Mouse (Mus musculus) midbrain, embryonic 13.5 days (tissue): ENCODE measurements at regions not wholly inside any gene's neighbourhood (a gene's known extent, or its start where the extent isn't known, plus 50 kb on each side); places are given as distances from the start of the nearest gene placed in this dataset.

ENCODE experiments used
- ATAC-seq: fragments of 200-750 bp; cut with Nextera tagmentation; 2 replicates; pipeline ENCODE4 v1.8.0; 2017; ENCODE audit warnings: mild to moderate bottlenecking, moderate TSS enrichment, moderate library complexity
- H3K27ac ChIP-seq: fragments of 300-500 bp; sonication (generic); 2 replicates; pipeline ENCODE4 v1.5.1; 2015; ENCODE audit warnings: inconsistent platforms, mild to moderate bottlenecking, moderate library complexity
- H3K27me3 ChIP-seq: fragments of 300-500 bp; sonication (generic); 2 replicates; pipeline ENCODE4 v1.6.1; 2015; ENCODE audit warnings: mild to moderate bottlenecking, inconsistent platforms
- H3K36me3 ChIP-seq: fragments of 300-500 bp; sonication (generic); 2 replicates; pipeline ENCODE4 v1.6.1; 2015; ENCODE audit warnings: mild to moderate bottlenecking, inconsistent platforms
- H3K4me1 ChIP-seq: fragments of 300-500 bp; sonication (generic); replicated peaks from 2 replicates; pipeline ENCODE4 v1.6.1; 2015; ENCODE audit warnings: inconsistent platforms
- H3K4me2 ChIP-seq: fragments of 300-500 bp; sonication (generic); replicated peaks from 2 replicates; pipeline ENCODE4 v1.6.1; 2015; ENCODE audit warnings: moderate library complexity, mild to moderate bottlenecking, inconsistent platforms
- H3K4me3 ChIP-seq: fragments of 300-500 bp; sonication (generic); replicated peaks from 2 replicates; pipeline ENCODE4 v1.5.1; 2015; ENCODE audit warnings: mild to moderate bottlenecking, inconsistent platforms
- H3K9ac ChIP-seq: fragments of 300-500 bp; sonication (generic); replicated peaks from 2 replicates; pipeline ENCODE4 v1.6.1; 2015; ENCODE audit warnings: mild to moderate bottlenecking, inconsistent platforms
- H3K9me3 ChIP-seq: fragments of 300-500 bp; sonication (generic); 2 replicates; pipeline ENCODE4 v1.6.1; 2016; ENCODE audit warnings: mild to moderate bottlenecking, inconsistent platforms
- WGBS: fragments of 180-500 bp; shearing (Covaris S2); methylation state at CpG from one replicate; pipeline ENCODE4 v1.1.7; 2015; 5-methylcytosine and 5-hydroxymethylcytosine counted together

DNA sequence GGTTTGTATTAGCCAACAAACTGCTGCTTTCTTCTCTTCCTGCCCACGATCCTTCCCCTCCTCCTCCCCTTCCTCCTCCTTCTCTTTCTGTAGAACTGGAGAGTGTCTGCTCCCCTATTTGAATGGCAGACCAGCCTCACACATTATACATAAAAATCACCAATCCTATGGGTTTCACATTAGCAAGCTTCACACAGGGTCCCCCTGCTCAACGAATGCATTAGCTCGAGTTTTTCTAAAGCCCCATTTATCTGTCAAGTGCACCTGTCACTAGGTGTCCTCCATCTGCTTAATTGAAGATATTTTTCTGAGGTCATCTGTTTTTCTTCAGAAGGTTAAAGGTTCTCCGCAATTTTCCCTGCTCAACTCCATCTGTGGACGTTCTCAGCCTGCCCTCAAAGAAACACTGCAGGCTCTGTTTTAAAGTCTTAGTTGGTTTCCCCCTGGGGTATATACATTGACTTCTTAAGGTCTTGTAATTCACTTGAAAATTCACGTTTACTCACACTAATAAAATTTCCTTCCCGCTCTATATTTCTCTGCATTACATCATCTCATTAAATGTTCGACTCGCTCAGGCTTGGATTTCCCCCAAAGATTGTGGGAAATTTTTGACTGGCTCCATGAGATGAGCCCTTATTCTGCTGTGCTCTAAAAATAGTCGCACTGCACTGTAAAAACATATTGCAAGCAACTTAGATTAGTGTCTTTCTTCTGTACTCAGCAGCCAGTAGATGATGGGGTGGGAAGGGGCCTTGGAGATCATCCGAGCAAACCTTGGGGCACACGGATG lies 105.3 kb downstream of the Mex3b start:
- Histone ChIP-seq H3K4me3 (no peak overlapping the region), H3K4me2 (no peak overlapping the region), H3K9me3 (0 out of 2 replicates have a peak, but pooled peaks cover 4% of the 10 kb centered on the region), H3K36me3 (no peaks in the 10 kb centered on the region), H3K9ac (no peak overlapping the region), H3K27ac (no peak overlapping the region), H3K27me3 (no peaks in the 10 kb centered on the region), H3K4me1 (no peaks in the 10 kb centered on the region)
- 73% methylated on average over 12 of the region's 12 CpGs for WGBS
- ATAC-seq = no peak

GRCm38 (mm10) chr7:82990708-82991107 lies 123.6 kb downstream of the Mex3b start:
- no peak overlapping the region for H3K4me2 ChIP-seq
- no peak overlapping the region for H3K4me3 ChIP-seq
- no peak for ATAC-seq
- no peaks in the 10 kb centered on the region for H3K27me3 ChIP-seq
- no peak overlapping the region for H3K27ac ChIP-seq
- H3K9ac ChIP-seq = no peak overlapping the region
- no peaks in the 10 kb centered on the region for H3K9me3 ChIP-seq
- H3K36me3 ChIP-seq = no peaks in the 10 kb centered on the region
- H3K4me1 ChIP-seq = no peaks in the 10 kb centered on the region

DNA sequence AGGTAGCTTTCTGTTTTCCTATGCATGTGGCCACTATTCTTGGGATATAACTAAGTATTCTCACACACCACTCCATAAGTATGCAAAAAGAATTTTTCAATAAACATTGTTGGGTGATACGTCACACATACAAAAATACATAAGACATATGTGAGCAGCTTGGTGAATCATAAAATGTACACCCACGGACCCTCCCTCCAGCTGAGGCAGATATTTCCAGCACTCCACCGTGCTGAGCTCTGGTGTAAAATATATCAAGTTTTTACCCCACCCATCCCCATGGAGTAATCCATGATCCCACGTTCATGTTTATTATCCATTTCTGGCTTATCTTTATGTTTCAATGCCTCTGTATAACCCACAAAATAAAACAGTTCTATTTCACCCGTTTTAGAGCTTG lies 126.0 kb downstream of the Mex3b start:
- no peak overlapping the region for H3K4me3 ChIP-seq
- no peaks in the 10 kb centered on the region for H3K9me3 ChIP-seq
- H3K27ac ChIP-seq = no peak overlapping the region
- no peaks in the 10 kb centered on the region for H3K27me3 ChIP-seq
- no peak overlapping the region for H3K4me2 ChIP-seq
- no peaks in the 10 kb centered on the region for H3K4me1 ChIP-seq
- ATAC-seq = no peak
- WGBS = 90% methylated on average over 5 of the region's 5 CpGs
- no peaks in the 10 kb centered on the region for H3K36me3 ChIP-seq
- H3K9ac ChIP-seq = no peak overlapping the region

DNA sequence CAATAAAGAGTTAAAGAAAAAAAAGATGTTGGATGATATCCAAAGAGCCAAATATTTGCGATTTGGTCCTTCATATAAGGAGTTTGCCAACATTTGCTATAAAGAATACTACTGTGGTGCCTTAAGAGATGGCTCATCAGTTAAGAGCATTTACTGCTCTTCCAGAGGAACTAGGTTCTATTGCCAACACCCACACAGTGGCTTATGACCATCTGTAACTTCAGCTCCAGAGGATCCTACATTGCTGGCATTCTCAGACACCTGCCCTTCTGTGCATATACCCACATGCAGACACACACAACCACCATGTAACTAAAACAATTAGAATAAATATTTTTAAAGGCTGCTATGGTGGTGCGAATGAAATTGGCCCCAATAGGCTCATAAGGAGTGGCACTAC lies 131.7 kb downstream of the Mex3b start:
- no peak overlapping the region for H3K4me3 ChIP-seq
- no peak for ATAC-seq
- no peaks in the 10 kb centered on the region for H3K4me1 ChIP-seq
- H3K9ac ChIP-seq = no peak overlapping the region
- H3K27me3 ChIP-seq = no peaks in the 10 kb centered on the region
- 89% methylated on average over 2 of the region's 2 CpGs for WGBS
- H3K27ac ChIP-seq = no peak overlapping the region
- H3K36me3 ChIP-seq = no peaks in the 10 kb centered on the region
- H3K9me3 ChIP-seq = no peaks in the 10 kb centered on the region
- no peak overlapping the region for H3K4me2 ChIP-seq

GRCm38 (mm10) chr7:83007540-83007939 lies 140.4 kb downstream of the Mex3b start:
- Histone ChIP-seq H3K9ac (no peak overlapping the region), H3K27me3 (no peaks in the 10 kb centered on the region), H3K27ac (no peak overlapping the region), H3K36me3 (no peaks in the 10 kb centered on the region), H3K4me3 (no peak overlapping the region), H3K9me3 (no peaks in the 10 kb centered on the region), H3K4me2 (no peak overlapping the region), H3K4me1 (no peaks in the 10 kb centered on the region)
- ATAC-seq = no peak
- 88% methylated on average over 4 of the region's 4 CpGs for WGBS

DNA sequence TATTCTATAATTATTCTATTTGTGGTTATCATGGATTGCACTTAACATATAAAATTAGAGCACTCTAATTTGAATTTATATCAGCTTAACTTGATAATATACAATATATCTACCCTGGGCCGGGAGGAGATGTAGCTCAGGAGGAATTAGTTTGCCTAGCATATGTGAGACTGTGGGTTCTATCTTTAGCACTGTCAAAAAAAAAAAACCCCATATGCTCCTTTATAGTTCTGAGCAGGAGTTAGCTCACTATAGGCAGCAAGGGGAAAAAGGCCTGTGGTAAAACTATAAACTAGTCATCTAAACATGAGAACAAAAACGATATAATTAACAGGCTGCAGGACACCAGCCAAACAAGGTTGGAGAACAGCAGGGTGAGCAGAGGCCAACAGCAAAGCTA lies 145.0 kb downstream of the Mex3b start:
- Histone ChIP-seq H3K36me3 (no peaks in the 10 kb centered on the region), H3K9ac (no peak overlapping the region), H3K9me3 (no peaks in the 10 kb centered on the region), H3K27ac (no peak overlapping the region), H3K4me1 (peaks cover 23% of the 10 kb centered on the region), H3K4me2 (no peak overlapping the region), H3K27me3 (no peaks in the 10 kb centered on the region), H3K4me3 (no peak overlapping the region)
- 88% methylated on average over 2 of the region's 2 CpGs for WGBS
- no peak for ATAC-seq

- Histone ChIP-seq H3K4me3 (no peak overlapping the region), H3K9ac (no peak overlapping the region), H3K27me3 (no peaks in the 10 kb centered on the region), H3K36me3 (no peaks in the 10 kb centered on the region), H3K27ac (peak overlapping the region; percentile 69), H3K4me2 (peak overlapping the region; percentile 22), H3K4me1 (peaks cover 23% of the 10 kb centered on the region), H3K9me3 (no peaks in the 10 kb centered on the region)
- WGBS = 12% methylated on average over 7 of the region's 7 CpGs
- peak; percentile 63 for ATAC-seq
Measured at GRCm38 (mm10) chr7:83014725-83015690, 147.9 kb downstream of the Mex3b start.

- 15% methylated on average over 4 of the region's 4 CpGs for WGBS
- Histone ChIP-seq H3K27me3 (no peaks in the 10 kb centered on the region), H3K9ac (no peak overlapping the region), H3K4me2 (peak overlapping the region; percentile 22; the same call in 1 of the 2 replicates), H3K9me3 (no peaks in the 10 kb centered on the region), H3K36me3 (no peaks in the 10 kb centered on the region), H3K4me1 (peaks cover 23% of the 10 kb centered on the region), H3K27ac (peak overlapping the region; percentile 69), H3K4me3 (no peak overlapping the region)
- ATAC-seq = peak; percentile 80; the same call in 1 of the 2 replicates
Measured at GRCm38 (mm10) chr7:83015756-83016155, 148.6 kb downstream of the Mex3b start.

- no peak overlapping the region for H3K4me3 ChIP-seq
- H3K27ac ChIP-seq = no peak overlapping the region
- no peaks in the 10 kb centered on the region for H3K27me3 ChIP-seq
- no peaks in the 10 kb centered on the region for H3K9me3 ChIP-seq
- no peak overlapping the region for H3K4me2 ChIP-seq
- no peaks in the 10 kb centered on the region for H3K36me3 ChIP-seq
- H3K9ac ChIP-seq = no peak overlapping the region
- WGBS = 60% methylated on average over 4 of the region's 4 CpGs
- no peak for ATAC-seq
- H3K4me1 ChIP-seq = peaks cover 23% of the 10 kb centered on the region
Measured at GRCm38 (mm10) chr7:83016566-83016965, 149.4 kb downstream of the Mex3b start.

DNA sequence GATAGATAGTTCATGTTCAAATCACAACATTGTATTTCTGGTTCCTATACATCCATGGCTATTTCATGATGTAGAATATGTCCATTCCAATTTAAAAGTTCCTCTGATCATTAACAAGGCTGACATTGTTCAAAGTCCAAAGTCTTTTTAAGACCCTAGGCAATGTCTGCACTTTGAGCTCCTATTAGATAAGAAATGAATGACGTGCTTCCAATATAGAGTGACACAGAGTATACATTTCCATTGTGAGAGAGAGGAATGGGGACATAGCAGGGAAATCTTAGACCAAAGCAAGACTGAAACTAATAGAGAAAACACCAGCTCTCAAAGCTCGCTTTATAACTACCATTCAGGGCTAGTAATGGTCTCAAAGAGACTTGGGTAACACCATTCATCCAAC lies 153.5 kb downstream of the Mex3b start:
- Histone ChIP-seq H3K9ac (no peak overlapping the region), H3K27ac (no peak overlapping the region), H3K4me2 (no peak overlapping the region), H3K4me3 (no peak overlapping the region), H3K27me3 (no peaks in the 10 kb centered on the region), H3K36me3 (no peaks in the 10 kb centered on the region), H3K9me3 (no peaks in the 10 kb centered on the region), H3K4me1 (peaks cover 15% of the 10 kb centered on the region)
- 91% methylated on average over 2 of the region's 2 CpGs for WGBS
- ATAC-seq = no peak

DNA sequence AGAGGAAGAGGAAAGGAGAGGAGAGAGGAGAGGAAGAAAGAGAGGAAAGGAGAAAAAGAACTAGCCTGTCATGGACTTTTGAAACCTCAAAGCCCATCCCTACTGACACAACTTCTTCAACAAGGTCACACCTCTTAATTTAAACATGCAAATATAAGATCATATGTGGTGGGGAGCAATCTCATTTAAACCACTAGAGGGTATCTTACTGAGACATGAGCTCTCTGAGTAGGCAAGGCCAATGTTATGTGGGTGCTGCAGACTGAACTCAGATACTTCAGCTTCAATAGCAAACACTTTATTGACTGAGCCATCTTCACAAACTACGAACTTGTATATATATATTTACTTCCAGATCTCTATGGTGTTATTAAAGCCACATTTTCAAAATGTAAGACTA lies 156.9 kb downstream of the Mex3b start:
- no peak for ATAC-seq
- Histone ChIP-seq H3K9me3 (no peaks in the 10 kb centered on the region), H3K27me3 (no peaks in the 10 kb centered on the region), H3K4me2 (no peak overlapping the region), H3K27ac (no peak overlapping the region), H3K4me1 (no peaks in the 10 kb centered on the region), H3K9ac (no peak overlapping the region), H3K4me3 (no peak overlapping the region), H3K36me3 (no peaks in the 10 kb centered on the region)
- WGBS = 91% methylated on average over 1 of the region's 1 CpGs

DNA sequence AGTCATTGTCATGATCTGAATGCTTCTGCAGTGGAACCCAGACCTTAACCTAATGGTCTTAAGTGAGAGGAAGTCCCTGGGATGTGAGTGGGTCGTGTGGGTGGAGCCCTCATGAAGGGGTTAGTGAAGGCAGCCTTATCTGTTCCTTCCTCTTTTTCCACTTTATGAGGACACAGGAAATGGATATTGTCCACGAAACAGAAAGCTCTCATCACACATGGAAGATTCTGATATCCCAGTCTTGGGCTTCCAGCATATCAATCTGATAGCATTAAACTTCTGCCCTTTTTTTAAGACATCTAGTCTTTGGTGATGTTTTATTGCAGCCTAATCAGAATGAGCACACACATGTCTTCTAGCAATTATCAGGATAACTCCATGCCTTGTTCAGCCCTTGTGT lies 164.0 kb downstream of the Mex3b start:
- no peak for ATAC-seq
- Histone ChIP-seq H3K36me3 (no peaks in the 10 kb centered on the region), H3K9me3 (no peaks in the 10 kb centered on the region), H3K27me3 (no peaks in the 10 kb centered on the region), H3K4me2 (no peak overlapping the region), H3K4me1 (no peaks in the 10 kb centered on the region; the same call in 1 of the 2 replicates), H3K9ac (no peak overlapping the region), H3K4me3 (no peak overlapping the region), H3K27ac (no peak overlapping the region)
- WGBS = 81% methylated on average over 2 of the region's 2 CpGs
